Mouse (Mus musculus) heart, adult 2 months (tissue): ENCODE results near the gene Slc50a1. TPM values are rescaled to one million over a fixed set of nuclear protein-coding genes. Genes with fewer than 3 reads are reported as not detected.

Experiments
- DNase-seq, 2 experiments: peaks; one replicate each; pipeline ENCODE4 v3.0.0; 2021
- H3K27ac ChIP-seq: fragments of 200-600 bp; 2 replicates; pipeline ENCODE4 v1.8.1; 2022
- H3K27me3 ChIP-seq: fragments of 200-500 bp; 2 replicates; pipeline ENCODE4 v1.6.1; 2012; ENCODE audit warnings: mild to moderate bottlenecking, low read length, inconsistent platforms, mixed read lengths; ENCODE audit not compliant: control insufficient read depth, insufficient read depth
- H3K36me3 ChIP-seq: fragments of 200-500 bp; 2 replicates; pipeline ENCODE4 v1.6.1; 2012; ENCODE audit warnings: low read length, inconsistent platforms; ENCODE audit not compliant: control insufficient read depth, insufficient read depth
- H3K4me1 ChIP-seq: fragments of 200-500 bp; 2 replicates; pipeline ENCODE4 v1.6.1; 2011; ENCODE audit warnings: low read length; ENCODE audit not compliant: control insufficient read depth, insufficient read depth
- H3K4me3 ChIP-seq: fragments of 200-600 bp; 2 replicates; pipeline ENCODE4 v1.8.1; 2022
- H3K79me2 ChIP-seq: fragments of 200-500 bp; replicated peaks from 2 replicates; pipeline ENCODE4 v1.6.1; 2012; ENCODE audit warnings: mild to moderate bottlenecking, inconsistent platforms, low read length, moderate library complexity, mixed read lengths; ENCODE audit not compliant: control insufficient read depth, insufficient read depth
- H3K9ac ChIP-seq: fragments of 200-500 bp; 2 replicates; pipeline ENCODE4 v1.6.1; 2012; ENCODE audit warnings: low read depth, mild to moderate bottlenecking, control low read depth, inconsistent platforms, low read length, mixed read lengths
- CTCF ChIP-seq: fragments of 200-600 bp; IDR thresholded peaks from 2 replicates; pipeline ENCODE4 v1.8.1; 2022; ENCODE audit warnings: antibody characterized with exemption, mild to moderate bottlenecking, moderate library complexity
- EP300 ChIP-seq: fragments of 200-500 bp; IDR thresholded peaks from 2 replicates; pipeline ENCODE4 v1.6.1; 2011; ENCODE audit warnings: low read depth, low read length, control low read depth; ENCODE audit not compliant: insufficient read depth
- POLR2A ChIP-seq: fragments of 200-500 bp; IDR thresholded peaks from 2 replicates; pipeline ENCODE4 v1.6.1; 2011; ENCODE audit warnings: mild to moderate bottlenecking, low read depth, low read length, control low read depth; ENCODE audit not compliant: insufficient read depth
- WGBS: fragments of 180-500 bp; shearing (Covaris S2); methylation state at CpG from one replicate; pipeline ENCODE4 v1.1.7; 2018; 5-methylcytosine and 5-hydroxymethylcytosine counted together
- intact Hi-C: fragments of 180-260 bp; cut with DNase I; formaldehyde crosslinking; loops from one replicate; pipeline ENCODE4 v1.15.1; 2025
- polyA plus RNA-seq: library from polyadenylated mRNA; depleted of rRNA; stranded (reverse); fragments of >200 nt; gene quantifications from 2 replicates; pipeline ENCODE4 v1.2.3, GENCODE M21; 2012
- total RNA-seq, 2 experiments: library from RNA; stranded (reverse); gene quantifications; 2 replicates each; pipeline ENCODE4 v1.2.3; 2021

Slc50a1 gene
- total and polyA plus RNA-seq, 3 experiments = 17.3 to 105 (median 23.3) TPM

GRCm38 (mm10) chr3:89278643-89279042 lies 8.3 kb upstream of the Slc50a1 start:
- no peaks in the 10 kb centered on the region for H3K27me3 ChIP-seq
- intact Hi-C loops = loop anchor here (1.0 to 2.0 kb wide), 3 partner anchors 8 to 70 kb away; partner anchors contain the start of genes Adam15 and Slc50a1
- H3K36me3 ChIP-seq = peaks cover 13% of the 10 kb centered on the region
- H3K27ac ChIP-seq = peak overlapping the region; percentile 99
- peak overlapping the region; percentile 82 for H3K9ac ChIP-seq
- DNase-seq = peak in 1 of 2 experiments; percentile 31
- H3K4me1 ChIP-seq = peaks cover 15% of the 10 kb centered on the region
- H3K79me2 ChIP-seq = no peaks in the 10 kb centered on the region
- TF ChIP-seq EP300 = no peak
- no peak for TF ChIP-seq POLR2A
- TF ChIP-seq CTCF = no peak
- H3K4me3 ChIP-seq = peak overlapping the region; percentile 84
- 16% methylated on average over 8 of the region's 8 CpGs for WGBS

GRCm38 (mm10) chr3:89278107-89278506 lies 7.7 kb upstream of the Slc50a1 start:
- H3K36me3 ChIP-seq = peaks cover 18% of the 10 kb centered on the region
- peak overlapping the region; percentile 82 for H3K9ac ChIP-seq
- no peaks in the 10 kb centered on the region for H3K27me3 ChIP-seq
- peak; percentile 76 to 85 for DNase-seq
- H3K79me2 ChIP-seq = no peaks in the 10 kb centered on the region
- H3K4me1 ChIP-seq = peaks cover 15% of the 10 kb centered on the region
- 28% methylated on average over 7 of the region's 7 CpGs for WGBS
- peak overlapping the region; percentile 84 for H3K4me3 ChIP-seq
- H3K27ac ChIP-seq = peak overlapping the region; percentile 99
- intact Hi-C loops = loop anchor here (1.0 to 2.0 kb wide), 2 partner anchors 27 to 71 kb away; partner anchors contain the start of gene Adam15
- TF ChIP-seq POLR2A (peak; percentile 68), CTCF (no peak), EP300 (peak; percentile 96)

- H3K27ac ChIP-seq = peak overlapping the region; percentile 99
- H3K9ac ChIP-seq = peak overlapping the region; percentile 58
- H3K27me3 ChIP-seq = no peaks in the 10 kb centered on the region
- intact Hi-C loops = loop anchor here (1.0 to 2.0 kb wide), 3 partner anchors 15 to 71 kb away; partner anchors contain the start of gene Adam15
- peak; percentile 64 to 74 for DNase-seq
- H3K4me3 ChIP-seq = peak overlapping the region; percentile 84
- H3K36me3 ChIP-seq = peaks cover 18% of the 10 kb centered on the region
- peaks cover 15% of the 10 kb centered on the region for H3K4me1 ChIP-seq
- WGBS = 19% methylated on average over 14 of the region's 14 CpGs
- no peaks in the 10 kb centered on the region for H3K79me2 ChIP-seq
- TF ChIP-seq POLR2A = peak; percentile 45
- TF ChIP-seq CTCF = no peak
Measured at GRCm38 (mm10) chr3:89277281-89278021, 7.1 kb upstream of the Slc50a1 start.

- H3K4me1 ChIP-seq = peaks cover 13% of the 10 kb centered on the region
- H3K4me3 ChIP-seq = peak overlapping the region; percentile 84
- intact Hi-C loops = loop anchor here (2.0 kb wide), 1 partner anchor 13 kb away; no protein-coding TSS in a partner anchor
Measured at GRCm38 (mm10) chr3:89276061-89276460, 5.7 kb upstream of the Slc50a1 start.

GRCm38 (mm10) chr3:89271760-89272159 lies 1.4 kb upstream of the Slc50a1 start:
- intact Hi-C loops = no loop called here
- DNase-seq = peak in 1 of 2 experiments; percentile 43
- TF ChIP-seq POLR2A (no peak), CTCF (no peak), EP300 (no peak)
- Histone ChIP-seq H3K79me2 (no peaks in the 10 kb centered on the region; the same call in 1 of the 2 replicates), H3K36me3 (peaks cover 29% of the 10 kb centered on the region), H3K27me3 (no peaks in the 10 kb centered on the region), H3K4me1 (peaks cover 23% of the 10 kb centered on the region), H3K27ac (no peak overlapping the region), H3K4me3 (no peak overlapping the region), H3K9ac (no peak overlapping the region)
- WGBS = 37% methylated on average over 6 of the region's 6 CpGs

More at GRCm38 (mm10) chr3:89276061-89276460, 5.7 kb upstream of the Slc50a1 start:
- no peaks in the 10 kb centered on the region for H3K27me3 ChIP-seq
- TF ChIP-seq POLR2A = no peak
- no peak for TF ChIP-seq CTCF
- no peak for TF ChIP-seq EP300
- no peak for DNase-seq
- 51% methylated on average over 13 of the region's 13 CpGs for WGBS
- H3K27ac ChIP-seq = peak overlapping the region; percentile 99
- no peak overlapping the region for H3K9ac ChIP-seq
- H3K79me2 ChIP-seq = no peaks in the 10 kb centered on the region
- peaks cover 26% of the 10 kb centered on the region for H3K36me3 ChIP-seq

- no peak overlapping the region for H3K9ac ChIP-seq
- peaks cover 2% of the 10 kb centered on the region for H3K79me2 ChIP-seq
- H3K4me1 ChIP-seq = peaks cover 21% of the 10 kb centered on the region
- intact Hi-C loops = loop anchor here (1.0 kb wide), 1 partner anchor 8 kb away; no protein-coding TSS in a partner anchor
- DNase-seq = peak; percentile 69 to 78
- no peak for TF ChIP-seq CTCF
- no peak; the same call in 1 of the 2 replicates for TF ChIP-seq POLR2A
- 0 out of 2 replicates have a peak, but pooled peaks have one; percentile 7 for TF ChIP-seq EP300
- no peaks in the 10 kb centered on the region for H3K27me3 ChIP-seq
- peaks cover 29% of the 10 kb centered on the region for H3K36me3 ChIP-seq
- peak overlapping the region; percentile 86 for H3K27ac ChIP-seq
- peak overlapping the region; percentile 71 for H3K4me3 ChIP-seq
- WGBS = 32% methylated on average over 6 of the region's 6 CpGs
Measured at GRCm38 (mm10) chr3:89270891-89271290, 521 bp upstream of the Slc50a1 start.
